Mouse (Mus musculus): ENCODE measurements at regions not wholly inside any gene's neighbourhood (a gene's known extent, or its start where the extent isn't known, plus 50 kb on each side); places are given as distances from the start of the nearest gene placed in this dataset.

DNA sequence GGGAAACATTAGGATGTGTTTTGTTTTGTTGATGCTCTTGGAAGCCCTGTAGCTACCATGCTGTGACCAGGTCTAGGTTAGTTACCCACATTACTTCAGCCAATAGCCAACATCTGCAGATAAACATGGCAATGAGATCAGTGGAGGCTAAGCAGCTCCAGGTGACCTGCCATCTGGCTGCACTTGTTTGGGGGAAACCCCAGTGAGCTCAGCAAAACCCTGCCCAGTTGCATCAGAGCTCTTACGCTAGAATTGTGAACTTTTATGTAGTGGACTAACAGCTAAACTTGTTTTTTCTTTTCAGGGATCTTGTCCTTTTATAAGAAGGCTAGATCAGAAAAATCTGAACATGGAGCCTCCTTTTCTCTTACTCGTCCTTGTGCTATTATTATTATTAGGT, 211.8 kb upstream of the Atp5g3 start:
- TF ChIP-seq CTCF (IDR thresholded peaks at IDR 0.05; ENCODE audit: extremely low read depth, insufficient read depth, low read length) (no peak), POLR2A (IDR thresholded peaks at IDR 0.05; ENCODE audit: extremely low read depth, insufficient read depth, low read length) (no peak)

Measured in cortical plate, adult 2 months (tissue).